Mouse (Mus musculus): ENCODE measurements around the gene Srcap. TPM values are rescaled to one million over a fixed set of nuclear protein-coding genes. Genes with fewer than 3 reads are reported as not detected.

Gene Srcap
- total and polyA plus RNA-seq, 2 experiments from 2014 or later = 23.7 to 39.9 TPM

GRCm38 (mm10) chr7:127602903-127603302 lies 91.1 kb downstream of the Srcap start:
- H3K4me1 ChIP-seq (ENCODE audit: insufficient read depth) = no peaks in the 10 kb centered on the region
- no peak for TF ChIP-seq CTCF (IDR thresholded peaks at IDR 0.05; ENCODE audit: low read depth)
- H3K27me3 ChIP-seq (ENCODE audit: insufficient read depth, low read length) = no peaks in the 10 kb centered on the region
- H3K36me3 ChIP-seq (ENCODE audit: insufficient read depth) = peaks cover 76% of the 10 kb centered on the region
- 88% methylated on average over 2 of the region's 2 CpGs for WGBS
- H3K4me2 ChIP-seq (ENCODE audit: low read depth) = no peak overlapping the region
- H3K9ac ChIP-seq = no peak overlapping the region
- H3K27ac ChIP-seq (ENCODE audit: low read depth, low read length) = no peak overlapping the region
- H3K4me3 ChIP-seq (ENCODE audit: low read depth, low read length) = no peak overlapping the region
- DNase-seq (no peak), ATAC-seq (no peak)
- H3K9me3 ChIP-seq (ENCODE audit: low read length) = no peaks in the 10 kb centered on the region

DNA sequence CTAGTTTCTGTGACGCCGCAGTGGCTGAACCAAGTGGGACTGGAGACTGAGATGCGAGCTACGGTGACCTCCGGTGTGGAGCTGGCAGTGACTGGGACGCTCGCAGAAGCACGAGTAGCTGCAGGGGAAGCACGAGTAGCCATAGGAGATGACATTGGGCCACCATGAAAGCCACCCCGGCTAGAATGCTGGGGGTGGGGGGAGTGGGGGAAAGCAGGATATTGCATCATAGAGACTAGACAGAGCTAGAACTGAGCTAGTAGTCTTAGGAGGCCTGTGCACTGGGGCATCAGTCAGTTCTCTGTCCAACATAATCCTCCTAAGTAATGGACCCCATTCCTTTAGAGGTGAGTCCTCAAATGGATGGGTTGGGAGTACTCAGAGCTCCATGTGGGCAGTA lies 92.5 kb downstream of the Srcap start:
- H3K4me2 ChIP-seq (ENCODE audit: low read depth) = no peak overlapping the region
- H3K9me3 ChIP-seq (ENCODE audit: low read length) = no peaks in the 10 kb centered on the region
- no peak for TF ChIP-seq CTCF (IDR thresholded peaks at IDR 0.05; ENCODE audit: low read depth)
- no peak overlapping the region for H3K27ac ChIP-seq (ENCODE audit: low read depth, low read length)
- no peak for DNase-seq
- 91% methylated on average over 10 of the region's 10 CpGs for WGBS
- H3K36me3 ChIP-seq (ENCODE audit: insufficient read depth) = peaks cover 78% of the 10 kb centered on the region
- H3K4me1 ChIP-seq (ENCODE audit: insufficient read depth) = no peaks in the 10 kb centered on the region
- no peak overlapping the region for H3K4me3 ChIP-seq (ENCODE audit: low read depth, low read length)
- H3K9ac ChIP-seq = no peak overlapping the region
- H3K27me3 ChIP-seq (ENCODE audit: insufficient read depth, low read length) = no peaks in the 10 kb centered on the region
- no peak for ATAC-seq

DNA sequence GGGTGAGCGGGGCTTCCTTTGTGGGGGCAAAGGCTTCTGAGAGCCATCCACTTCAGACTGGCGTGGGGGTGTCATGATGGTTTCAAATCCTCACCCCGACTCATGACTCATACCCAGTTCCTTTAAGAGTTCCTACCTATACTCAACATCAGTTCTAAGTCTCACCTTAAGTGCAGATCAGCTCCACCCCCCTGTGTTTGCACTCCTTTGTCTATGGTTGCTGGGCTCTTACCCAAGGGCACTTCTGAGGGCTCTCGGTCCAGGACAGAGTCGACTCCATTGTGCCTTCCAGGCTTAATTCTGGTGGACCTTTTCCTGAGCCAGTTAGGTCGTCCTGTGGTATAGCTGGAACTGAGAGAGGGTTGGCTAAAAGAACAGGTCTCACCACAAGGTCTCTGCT lies 95.4 kb downstream of the Srcap start:
- H3K9me3 ChIP-seq (ENCODE audit: low read length) = no peaks in the 10 kb centered on the region
- H3K27me3 ChIP-seq (ENCODE audit: insufficient read depth, low read length) = no peaks in the 10 kb centered on the region
- no peak overlapping the region for H3K9ac ChIP-seq
- peaks cover 83% of the 10 kb centered on the region for H3K36me3 ChIP-seq (ENCODE audit: insufficient read depth)
- H3K4me2 ChIP-seq (ENCODE audit: low read depth) = no peak overlapping the region
- no peak for TF ChIP-seq CTCF (IDR thresholded peaks at IDR 0.05; ENCODE audit: low read depth)
- H3K27ac ChIP-seq (ENCODE audit: low read depth, low read length) = no peak overlapping the region
- no peaks in the 10 kb centered on the region for H3K4me1 ChIP-seq (ENCODE audit: insufficient read depth)
- WGBS = 80% methylated on average over 6 of the region's 6 CpGs
- H3K4me3 ChIP-seq (ENCODE audit: low read depth, low read length) = no peak overlapping the region
- ATAC-seq (no peak), DNase-seq (no peak)

Small RNA genes lying within 50 kb of the gene (microRNA-seq; reads per million reads assigned to microRNA genes)
- 0 reads per million in 2 experiments for gene Gm47278
- 0.39 to 0.49 reads per million in 2 experiments for gene Mir7060

Other genes starting within 250 kb of the Srcap start
- gene Sephs2, start 237.9 kb upstream of the Srcap start, total RNA-seq (2014; rRNA removed) = 73.0 and 78.0 TPM in 2 replicates
- 82.4 and 83.5 TPM in 2 replicates for gene Sephs2, start 237.9 kb upstream of the Srcap start, polyA plus RNA-seq (2015; fragmentation: Nextera tagmentation; extraction: Ambion mirVana)
- gene Itgal, start 215.7 kb upstream of the Srcap start, total RNA-seq (2014; rRNA removed) = 0.62 and 0.76 TPM in 2 replicates
- gene Itgal, start 215.7 kb upstream of the Srcap start, polyA plus RNA-seq (2015; fragmentation: Nextera tagmentation; extraction: Ambion mirVana) = 0.56 and 0.59 TPM in 2 replicates
- 29.5 and 31.7 TPM in 2 replicates for gene Zfp768, start 166.4 kb upstream of the Srcap start, total RNA-seq (2014; rRNA removed)
- 9.8 and 10.0 TPM in 2 replicates for gene Zfp768, start 166.4 kb upstream of the Srcap start, polyA plus RNA-seq (2015; fragmentation: Nextera tagmentation; extraction: Ambion mirVana)
- gene Zfp747, start 135.9 kb upstream of the Srcap start, total RNA-seq (2014; rRNA removed) = 8.5 and 9.2 TPM in 2 replicates
- gene Zfp747, start 135.9 kb upstream of the Srcap start, polyA plus RNA-seq (2015; fragmentation: Nextera tagmentation; extraction: Ambion mirVana) = 2.9 and 4.7 TPM in 2 replicates
- gene 9130019O22Rik, start 124.8 kb upstream of the Srcap start, total RNA-seq (2014; rRNA removed) = 3.2 and 4.6 TPM in 2 replicates
- 0.89 and 1.3 TPM in 2 replicates for gene 9130019O22Rik, start 124.8 kb upstream of the Srcap start, polyA plus RNA-seq (2015; fragmentation: Nextera tagmentation; extraction: Ambion mirVana)
- 10.2 and 13.5 TPM in 2 replicates for gene E430018J23Rik, start 118.4 kb upstream of the Srcap start, total RNA-seq (2014; rRNA removed)
- gene E430018J23Rik, start 118.4 kb upstream of the Srcap start, polyA plus RNA-seq (2015; fragmentation: Nextera tagmentation; extraction: Ambion mirVana) = 1.7 and 2.4 TPM in 2 replicates
- gene Zfp764, start 105.2 kb upstream of the Srcap start, total RNA-seq (2014; rRNA removed) = 5.9 and 7.2 TPM in 2 replicates
- 1.7 and 3.2 TPM in 2 replicates for gene Zfp764, start 105.2 kb upstream of the Srcap start, polyA plus RNA-seq (2015; fragmentation: Nextera tagmentation; extraction: Ambion mirVana)
- 18.3 and 20.8 TPM in 2 replicates for gene Zfp688, start 89.9 kb upstream of the Srcap start, total RNA-seq (2014; rRNA removed)
- 32.0 and 34.0 TPM in 2 replicates for gene Zfp688, start 89.9 kb upstream of the Srcap start, polyA plus RNA-seq (2015; fragmentation: Nextera tagmentation; extraction: Ambion mirVana)
- gene Zfp689, start 62.8 kb upstream of the Srcap start, total RNA-seq (2014; rRNA removed) = 10.0 and 11.5 TPM in 2 replicates
- 6.7 and 9.0 TPM in 2 replicates for gene Zfp689, start 62.8 kb upstream of the Srcap start, polyA plus RNA-seq (2015; fragmentation: Nextera tagmentation; extraction: Ambion mirVana)
- 29.0 and 36.1 TPM in 2 replicates for gene Prr14, start 52.4 kb upstream of the Srcap start, total RNA-seq (2014; rRNA removed)
- gene Prr14, start 52.4 kb upstream of the Srcap start, polyA plus RNA-seq (2015; fragmentation: Nextera tagmentation; extraction: Ambion mirVana) = 27.4 and 27.9 TPM in 2 replicates
- gene Fbrs, start 32.8 kb upstream of the Srcap start, total RNA-seq (2014; rRNA removed) = 23.7 and 31.9 TPM in 2 replicates
- 6.6 and 10.6 TPM in 2 replicates for gene Fbrs, start 32.8 kb upstream of the Srcap start, polyA plus RNA-seq (2015; fragmentation: Nextera tagmentation; extraction: Ambion mirVana)
- 18.1 and 28.3 TPM in 2 replicates for gene Gm42715, start 7.6 kb downstream of the Srcap start, total RNA-seq (2014; rRNA removed)
- 6.1 and 10.3 TPM in 2 replicates for gene Gm42715, start 7.6 kb downstream of the Srcap start, polyA plus RNA-seq (2015; fragmentation: Nextera tagmentation; extraction: Ambion mirVana)
- gene Tmem265, start 49.4 kb downstream of the Srcap start, total RNA-seq (2014; rRNA removed) = 2.4 and 2.8 TPM in 2 replicates
- gene Tmem265, start 49.4 kb downstream of the Srcap start, polyA plus RNA-seq (2015; fragmentation: Nextera tagmentation; extraction: Ambion mirVana) = 3.8 and 7.7 TPM in 2 replicates
- 45.7 and 62.4 TPM in 2 replicates for gene Phkg2, start 61.4 kb downstream of the Srcap start, total RNA-seq (2014; rRNA removed)
- 53.4 and 53.8 TPM in 2 replicates for gene Phkg2, start 61.4 kb downstream of the Srcap start, polyA plus RNA-seq (2015; fragmentation: Nextera tagmentation; extraction: Ambion mirVana)
- 9.0 and 11.0 TPM in 2 replicates for gene Ccdc189, start 76.6 kb downstream of the Srcap start, total RNA-seq (2014; rRNA removed)
- gene Ccdc189, start 76.6 kb downstream of the Srcap start, polyA plus RNA-seq (2015; fragmentation: Nextera tagmentation; extraction: Ambion mirVana) = 10.1 and 16.0 TPM in 2 replicates
- gene Rnf40, start 76.8 kb downstream of the Srcap start, total RNA-seq (2014; rRNA removed) = 49.8 and 60.1 TPM in 2 replicates
- gene Rnf40, start 76.8 kb downstream of the Srcap start, polyA plus RNA-seq (2015; fragmentation: Nextera tagmentation; extraction: Ambion mirVana) = 34.5 and 37.8 TPM in 2 replicates
- gene Zfp629, start 103.8 kb downstream of the Srcap start, total RNA-seq (2014; rRNA removed) = 27.6 and 35.7 TPM in 2 replicates
- 9.6 and 10.5 TPM in 2 replicates for gene Zfp629, start 103.8 kb downstream of the Srcap start, polyA plus RNA-seq (2015; fragmentation: Nextera tagmentation; extraction: Ambion mirVana)
- gene Bcl7c, start 196.9 kb downstream of the Srcap start, total RNA-seq (2014; rRNA removed) = 93.1 and 102 TPM in 2 replicates
- gene Bcl7c, start 196.9 kb downstream of the Srcap start, polyA plus RNA-seq (2015; fragmentation: Nextera tagmentation; extraction: Ambion mirVana) = 43.9 and 47.5 TPM in 2 replicates
- 6.5 and 6.6 TPM in 2 replicates for gene Ctf1, start 200.8 kb downstream of the Srcap start, total RNA-seq (2014; rRNA removed)
- gene Ctf1, start 200.8 kb downstream of the Srcap start, polyA plus RNA-seq (2015; fragmentation: Nextera tagmentation; extraction: Ambion mirVana) = 3.8 and 4.3 TPM in 2 replicates
- gene Ctf2, start 220.2 kb downstream of the Srcap start, total RNA-seq (2014; rRNA removed) = not detected in 2 replicates
- not detected in 2 replicates for gene Ctf2, start 220.2 kb downstream of the Srcap start, polyA plus RNA-seq (2015; fragmentation: Nextera tagmentation; extraction: Ambion mirVana)
- gene Fbxl19, start 232.6 kb downstream of the Srcap start, total RNA-seq (2014; rRNA removed) = 162 and 178 TPM in 2 replicates
- gene Fbxl19, start 232.6 kb downstream of the Srcap start, polyA plus RNA-seq (2015; fragmentation: Nextera tagmentation; extraction: Ambion mirVana) = 6.9 and 7.9 TPM in 2 replicates